Comparison of ENCODE assay signal across 8 mouse cellular contexts in genomic region chr9:21988421-21989101, GRCm38 (mm10). TPM values are rescaled to one million over a fixed set of nuclear protein-coding genes. Genes with fewer than 3 reads are reported as not detected.
A peak's percentile ranks its signal among the peaks of the same experiment; 100 is the strongest.
DNase-seq lines count a peak whose midpoint lies in the region; ATAC-seq and TF ChIP-seq lines count a peak whose summit lies in the region.

No protein-coding gene starts in this region.

- H3K4me3 ChIP-seq in ES-Bruce4 (ENCODE audit: low read depth, low read length), result peak overlapping the region; percentile 65
- H3K4me3 ChIP-seq in intestine, embryonic 16.5 days (ENCODE audit: low read length), result peak overlapping the region; percentile 54
- peak overlapping the region; percentile 68 for H3K4me3 ChIP-seq in lung, adult 2 months (replicated peaks; ENCODE audit: extremely low read depth, low read depth, low read length)

- TF ChIP-seq POLR2A in ES-Bruce4 (IDR thresholded peaks at IDR 0.05; ENCODE audit: insufficient read depth, low read length), result no peak
- TF ChIP-seq POLR2A in lung, adult 2 months (IDR thresholded peaks at IDR 0.05; ENCODE audit: borderline replicate concordance, extremely low read depth, low read depth, low read length), result no peak

- TF ChIP-seq EP300 in ES-Bruce4 (IDR thresholded peaks at IDR 0.05; ENCODE audit: insufficient read depth, low read depth, low read length), result peak; percentile 77; the same call in 1 of the 2 replicates

- peak; percentile 43 to 44 for DNase-seq in B cell, adult 2 months
- DNase-seq in embryo, embryonic 9.5 days (ENCODE audit: extremely low spot score), result peak; percentile 41
- DNase-seq in lung, adult 2 months, result peak; percentile 28
- peak; percentile 45 for DNase-seq in ovary, postnatal 36 days (ENCODE audit: low spot score)
- no peak for DNase-seq in layer of hippocampus, adult 9-11 months
- DNase-seq in gastrocnemius, postnatal 25 days, result no peak

- H3K27ac ChIP-seq in ES-Bruce4 (ENCODE audit: insufficient read depth, low read length), result no peak overlapping the region
- H3K27ac ChIP-seq in intestine, embryonic 16.5 days (ENCODE audit: low read length), result no peak overlapping the region

- WGBS in intestine, embryonic 16.5 days, result 1% methylated on average over 32 of the region's 32 CpGs
- 2% methylated on average over 32 of the region's 32 CpGs for WGBS in lung, adult 2 months

- peak overlapping the region; percentile 24; the same call in 1 of the 2 replicates for H3K9ac ChIP-seq in ES-Bruce4 (ENCODE audit: low read depth, poor library complexity, severe bottlenecking)
- H3K9ac ChIP-seq in intestine, embryonic 16.5 days (ENCODE audit: low read depth, low read length), result peak overlapping the region; percentile 63

- H3K9me3 ChIP-seq in ES-Bruce4 (replicated peaks; ENCODE audit: control insufficient read depth, insufficient read depth, low read length, poor library complexity, severe bottlenecking), result no peaks in the 10 kb centered on the region
- no peaks in the 10 kb centered on the region for H3K9me3 ChIP-seq in intestine, embryonic 16.5 days (ENCODE audit: control insufficient read depth, low read length)

- ATAC-seq in intestine, embryonic 16.5 days, result peak; percentile 55

- H3K36me3 ChIP-seq in ES-Bruce4 (ENCODE audit: control insufficient read depth, insufficient read depth, low read length, poor library complexity, severe bottlenecking), result no peaks in the 10 kb centered on the region
- no peaks in the 10 kb centered on the region for H3K36me3 ChIP-seq in intestine, embryonic 16.5 days (ENCODE audit: control insufficient read depth, insufficient read depth, low read length)

- H3K27me3 ChIP-seq in ES-Bruce4 (ENCODE audit: control insufficient read depth, insufficient read depth, low read length, poor library complexity, severe bottlenecking), result peaks cover 10% of the 10 kb centered on the region
- peaks cover 63% of the 10 kb centered on the region for H3K27me3 ChIP-seq in intestine, embryonic 16.5 days (replicated peaks; ENCODE audit: control insufficient read depth, insufficient read depth, low read length)

- H3K4me2 ChIP-seq in intestine, embryonic 16.5 days (ENCODE audit: low read depth, low read length), result peak overlapping the region; percentile 68

- peaks cover 3% of the 10 kb centered on the region for H3K4me1 ChIP-seq in ES-Bruce4 (ENCODE audit: control insufficient read depth, insufficient read depth, low read length)
- peaks cover 26% of the 10 kb centered on the region for H3K4me1 ChIP-seq in intestine, embryonic 16.5 days (ENCODE audit: control insufficient read depth, insufficient read depth, low read length)
- H3K4me1 ChIP-seq in lung, adult 2 months (ENCODE audit: control insufficient read depth, insufficient read depth, low read length), result peaks cover 5% of the 10 kb centered on the region; the same call in 1 of the 2 replicates

- TF ChIP-seq CTCF in ES-Bruce4 (IDR thresholded peaks at IDR 0.05; ENCODE audit: low read depth, low read length), result peak; percentile 19
- no peak for TF ChIP-seq CTCF in lung, adult 2 months (IDR thresholded peaks at IDR 0.05; ENCODE audit: insufficient read depth, low read length)

RNA-seq across cellular contexts. Expression of gene Rgl3, which starts 0.7 kb away (rescaled TPM):
- 9.2 and 9.7 TPM in 2 replicates for polyA plus RNA-seq in ES-Bruce4 (2011; ENCODE audit: insufficient read depth, insufficient read length, low read depth, missing spikeins)
- 1.7 and 2.0 TPM in 2 replicates for polyA plus RNA-seq in intestine, embryonic 16.5 days (2015; fragmentation: Nextera tagmentation; extraction: Ambion mirVana)
- polyA plus RNA-seq in lung, adult 2 months (2012; rRNA removed), result 24.8 and 30.6 TPM in 2 replicates
- under 1 TPM; 0.33 to 0.83 TPM for total RNA-seq in gastrocnemius, postnatal 25 days (2021)

RNA-seq across cellular contexts. Expression of gene Ccdc151, which starts 13.9 kb away (rescaled TPM):
- polyA plus RNA-seq in ES-Bruce4 (2011; ENCODE audit: insufficient read depth, insufficient read length, low read depth, missing spikeins), result 1.6 and 2.8 TPM in 2 replicates
- 0.28 and 0.54 TPM in 2 replicates for polyA plus RNA-seq in intestine, embryonic 16.5 days (2015; fragmentation: Nextera tagmentation; extraction: Ambion mirVana)
- 2.9 and 3.6 TPM in 2 replicates for polyA plus RNA-seq in lung, adult 2 months (2012; rRNA removed)
- not detected for total RNA-seq in gastrocnemius, postnatal 25 days (2021)

RNA-seq across cellular contexts. Expression of gene Prkcsh, which starts 14.0 kb away (rescaled TPM):
- 108 and 116 TPM in 2 replicates for polyA plus RNA-seq in ES-Bruce4 (2011; ENCODE audit: insufficient read depth, insufficient read length, low read depth, missing spikeins)
- 121 and 125 TPM in 2 replicates for polyA plus RNA-seq in intestine, embryonic 16.5 days (2015; fragmentation: Nextera tagmentation; extraction: Ambion mirVana)
- polyA plus RNA-seq in lung, adult 2 months (2012; rRNA removed), result 52.9 and 58.0 TPM in 2 replicates
- 10 to 100 TPM; 24.1 to 35.3 TPM for total RNA-seq in gastrocnemius, postnatal 25 days (2021)

RNA-seq across cellular contexts. Expression of gene Epor, which starts 25.3 kb away (rescaled TPM):
- 0.57 and 1.9 TPM in 2 replicates for polyA plus RNA-seq in ES-Bruce4 (2011; ENCODE audit: insufficient read depth, insufficient read length, low read depth, missing spikeins)
- 4.8 and 6.4 TPM in 2 replicates for polyA plus RNA-seq in intestine, embryonic 16.5 days (2015; fragmentation: Nextera tagmentation; extraction: Ambion mirVana)
- 10.7 and 11.1 TPM in 2 replicates for polyA plus RNA-seq in lung, adult 2 months (2012; rRNA removed)
- under 1 TPM; 0.20 to 0.59 TPM for total RNA-seq in gastrocnemius, postnatal 25 days (2021)

RNA-seq across cellular contexts. Expression of gene Swsap1, which starts 33.0 kb away (rescaled TPM):
- 8.5 TPM in 2 replicates for polyA plus RNA-seq in ES-Bruce4 (2011; ENCODE audit: insufficient read depth, insufficient read length, low read depth, missing spikeins)
- 5.9 and 6.5 TPM in 2 replicates for polyA plus RNA-seq in intestine, embryonic 16.5 days (2015; fragmentation: Nextera tagmentation; extraction: Ambion mirVana)
- polyA plus RNA-seq in lung, adult 2 months (2012; rRNA removed), result 10.1 and 10.8 TPM in 2 replicates
- total RNA-seq in gastrocnemius, postnatal 25 days (2021), result 1 to 10 TPM; 1.6 to 2.7 TPM

Comparison
In these comparisons a context has a peak if more than half of its experiments do, and no peak if none do; other contexts are left out.
1. DNase-seq: peak in B cell, adult 2 months (2 of 2), embryo, embryonic 9.5 days (single experiment), lung, adult 2 months (single experiment) and ovary, postnatal 36 days (single experiment); none in layer of hippocampus, adult 9-11 months (single experiment) and gastrocnemius, postnatal 25 days (single experiment).
2. Peak in every context shown above with its lines, with median percentiles within 50 percentile points of each other: H3K4me3 ChIP-seq.